Mouse (Mus musculus): ENCODE results near the gene Spon1. TPM values are rescaled to one million over a fixed set of nuclear protein-coding genes. Genes with fewer than 3 reads are reported as not detected.

Gene Spon1
- polyA plus RNA-seq, 1 experiment: not detected

DNA sequence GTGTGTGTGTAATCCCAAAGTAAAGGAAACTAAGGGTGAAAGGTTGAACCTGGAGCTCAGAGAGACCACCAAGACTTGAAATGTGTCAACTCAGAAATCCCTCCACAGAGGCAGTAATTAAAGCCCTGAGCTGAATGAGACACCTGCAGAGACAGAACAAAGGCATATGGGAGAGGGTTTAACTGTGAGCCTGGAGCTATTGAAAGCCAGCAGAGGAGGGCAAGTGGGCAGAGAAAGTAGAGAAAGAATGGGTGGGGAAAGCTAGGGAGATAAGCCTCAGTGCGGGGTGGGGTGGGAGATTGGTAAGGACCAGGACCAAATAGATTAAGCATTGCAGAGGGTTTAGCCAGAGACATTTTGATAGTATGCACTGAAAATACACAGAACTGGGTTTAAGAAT, 60.7 kb downstream of the Spon1 start:
- Histone ChIP-seq H3K27ac (ENCODE audit: insufficient read depth, low read depth, low read length) (no peak overlapping the region), H3K4me3 (ENCODE audit: insufficient read depth, low read length) (no peak overlapping the region), H3K4me1 (ENCODE audit: control insufficient read depth, insufficient read depth, low read length) (no peaks in the 10 kb centered on the region)
- TF ChIP-seq CTCF (IDR thresholded peaks at IDR 0.05; ENCODE audit: low read depth, low read length) (no peak), POLR2A (IDR thresholded peaks at IDR 0.05; ENCODE audit: borderline replicate concordance, low read depth, low read length) (no peak)

DNA sequence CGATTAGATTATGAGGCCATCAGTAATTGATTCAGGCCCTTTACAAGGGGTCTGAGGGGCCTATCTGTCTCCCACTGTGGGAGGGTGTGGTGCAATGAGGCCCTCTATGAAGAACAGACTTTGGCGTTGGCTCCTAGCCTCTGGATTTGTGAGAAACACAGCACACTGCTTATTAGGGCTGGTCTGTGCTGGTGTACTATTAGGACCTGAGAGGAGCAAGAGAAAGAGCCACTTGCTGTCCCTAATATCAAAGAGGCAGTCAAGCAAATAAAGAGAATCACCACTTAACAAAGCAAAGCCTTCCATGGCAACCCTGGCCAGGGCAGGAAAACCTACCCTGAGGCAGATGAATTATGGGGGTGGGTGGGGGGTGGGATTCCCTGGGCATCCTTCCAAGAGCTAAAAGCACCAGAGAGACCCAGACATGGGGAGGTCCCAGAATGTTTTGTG, 62.3 kb downstream of the Spon1 start:
- TF ChIP-seq POLR2A (IDR thresholded peaks at IDR 0.05; ENCODE audit: borderline replicate concordance, low read depth, low read length): no peak
- TF ChIP-seq CTCF (IDR thresholded peaks at IDR 0.05; ENCODE audit: low read depth, low read length): no peak
- H3K4me1 ChIP-seq (ENCODE audit: control insufficient read depth, insufficient read depth, low read length): no peaks in the 10 kb centered on the region
- no peak overlapping the region for H3K4me3 ChIP-seq (ENCODE audit: insufficient read depth, low read length)
- H3K27ac ChIP-seq (ENCODE audit: insufficient read depth, low read depth, low read length): no peak overlapping the region

GRCm38 (mm10) chr7:113828576-113828975, 62.8 kb downstream of the Spon1 start:
- no peaks in the 10 kb centered on the region for H3K4me1 ChIP-seq (ENCODE audit: control insufficient read depth, insufficient read depth, low read length)
- no peak overlapping the region for H3K4me3 ChIP-seq (ENCODE audit: insufficient read depth, low read length)
- no peak overlapping the region for H3K27ac ChIP-seq (ENCODE audit: insufficient read depth, low read depth, low read length)
- no peak for TF ChIP-seq POLR2A (IDR thresholded peaks at IDR 0.05; ENCODE audit: borderline replicate concordance, low read depth, low read length)
- no peak for TF ChIP-seq CTCF (IDR thresholded peaks at IDR 0.05; ENCODE audit: low read depth, low read length)

DNA sequence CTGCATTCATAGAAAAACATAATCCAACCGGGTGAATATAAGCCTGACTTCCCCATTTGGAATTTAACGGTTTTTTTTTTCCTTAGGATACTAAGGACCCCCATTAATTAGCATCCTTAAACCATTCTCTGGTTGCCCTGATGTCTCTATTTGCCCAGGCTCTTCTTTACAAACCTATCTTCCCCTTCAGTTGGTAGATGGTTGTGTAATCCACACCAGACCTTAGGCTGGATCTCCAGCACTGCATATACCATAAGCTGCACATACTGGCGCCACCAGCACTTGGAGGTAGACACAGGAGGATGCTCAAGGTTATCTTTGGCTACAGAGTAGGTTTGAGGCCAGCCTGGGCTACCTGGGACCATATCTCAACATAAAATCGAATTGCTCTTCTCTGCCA, 71.4 kb downstream of the Spon1 start:
- no peak overlapping the region for H3K27ac ChIP-seq (ENCODE audit: insufficient read depth, low read depth, low read length)
- H3K4me3 ChIP-seq (ENCODE audit: insufficient read depth, low read length): no peak overlapping the region

GRCm38 (mm10) chr7:113839431-113839830, 73.6 kb downstream of the Spon1 start:
- Histone ChIP-seq H3K4me1 (ENCODE audit: control insufficient read depth, insufficient read depth, low read length) (no peaks in the 10 kb centered on the region), H3K27ac (ENCODE audit: insufficient read depth, low read depth, low read length) (no peak overlapping the region), H3K4me3 (ENCODE audit: insufficient read depth, low read length) (no peak overlapping the region)
- no peak for TF ChIP-seq CTCF (IDR thresholded peaks at IDR 0.05; ENCODE audit: low read depth, low read length)
- TF ChIP-seq POLR2A (IDR thresholded peaks at IDR 0.05; ENCODE audit: borderline replicate concordance, low read depth, low read length): no peak

More for the DNA sequence above, 71.4 kb downstream of the Spon1 start:
- no peak for TF ChIP-seq CTCF (IDR thresholded peaks at IDR 0.05; ENCODE audit: low read depth, low read length)
- TF ChIP-seq POLR2A (IDR thresholded peaks at IDR 0.05; ENCODE audit: borderline replicate concordance, low read depth, low read length): no peak
- no peaks in the 10 kb centered on the region for H3K4me1 ChIP-seq (ENCODE audit: control insufficient read depth, insufficient read depth, low read length)

DNA sequence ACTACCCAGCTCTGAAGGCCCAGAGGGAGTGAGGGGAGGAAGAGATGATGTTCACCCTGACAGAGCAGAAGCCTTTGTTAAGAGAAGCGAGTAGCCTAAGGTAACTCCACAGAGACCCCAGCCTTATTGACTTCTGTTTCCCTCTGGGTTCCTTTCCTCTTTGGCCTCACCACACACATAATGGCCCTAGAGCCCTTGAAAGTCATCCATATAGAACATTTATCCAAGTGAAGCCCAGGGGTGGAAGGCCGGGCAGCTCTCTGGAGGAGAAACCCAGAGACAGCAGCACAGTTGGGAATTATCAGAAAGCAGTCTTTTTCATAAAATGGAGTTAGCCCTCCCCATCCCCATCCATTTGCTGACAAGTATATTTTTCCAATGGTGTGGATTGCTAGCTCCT, 75.7 kb downstream of the Spon1 start:
- Histone ChIP-seq H3K27ac (ENCODE audit: insufficient read depth, low read depth, low read length) (no peak overlapping the region), H3K4me3 (ENCODE audit: insufficient read depth, low read length) (no peak overlapping the region), H3K4me1 (ENCODE audit: control insufficient read depth, insufficient read depth, low read length) (no peaks in the 10 kb centered on the region)
- TF ChIP-seq POLR2A (IDR thresholded peaks at IDR 0.05; ENCODE audit: borderline replicate concordance, low read depth, low read length): no peak
- no peak for TF ChIP-seq CTCF (IDR thresholded peaks at IDR 0.05; ENCODE audit: low read depth, low read length)

GRCm38 (mm10) chr7:113843150-113843549, 77.4 kb downstream of the Spon1 start:
- H3K4me1 ChIP-seq (ENCODE audit: control insufficient read depth, insufficient read depth, low read length): no peaks in the 10 kb centered on the region
- no peak overlapping the region for H3K4me3 ChIP-seq (ENCODE audit: insufficient read depth, low read length)
- TF ChIP-seq CTCF (IDR thresholded peaks at IDR 0.05; ENCODE audit: low read depth, low read length) (no peak), POLR2A (IDR thresholded peaks at IDR 0.05; ENCODE audit: borderline replicate concordance, low read depth, low read length) (no peak)
- no peak overlapping the region for H3K27ac ChIP-seq (ENCODE audit: insufficient read depth, low read depth, low read length)

DNA sequence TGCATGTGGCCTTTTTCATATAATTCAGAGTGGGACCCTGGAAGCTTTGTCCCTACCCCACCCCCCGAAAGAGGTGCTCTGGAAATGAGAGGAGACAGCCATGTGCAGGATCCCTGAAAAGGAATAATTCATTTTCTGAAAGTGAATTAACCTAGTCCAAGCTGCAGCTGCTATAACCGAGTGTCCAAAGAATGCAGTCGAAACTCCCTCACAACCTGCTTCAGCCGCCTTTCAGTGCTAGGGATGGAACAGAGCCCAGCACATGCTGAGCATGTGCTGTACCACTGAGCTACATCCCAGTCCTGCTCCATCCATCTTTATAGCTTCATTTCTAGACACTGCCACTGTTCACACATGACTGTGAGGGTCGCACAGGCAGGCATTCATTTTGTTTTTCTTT, 79.4 kb downstream of the Spon1 start:
- Histone ChIP-seq H3K27ac (ENCODE audit: insufficient read depth, low read depth, low read length) (no peak overlapping the region), H3K4me3 (ENCODE audit: insufficient read depth, low read length) (no peak overlapping the region), H3K4me1 (ENCODE audit: control insufficient read depth, insufficient read depth, low read length) (no peaks in the 10 kb centered on the region)
- no peak for TF ChIP-seq CTCF (IDR thresholded peaks at IDR 0.05; ENCODE audit: low read depth, low read length)
- no peak for TF ChIP-seq POLR2A (IDR thresholded peaks at IDR 0.05; ENCODE audit: borderline replicate concordance, low read depth, low read length)

DNA sequence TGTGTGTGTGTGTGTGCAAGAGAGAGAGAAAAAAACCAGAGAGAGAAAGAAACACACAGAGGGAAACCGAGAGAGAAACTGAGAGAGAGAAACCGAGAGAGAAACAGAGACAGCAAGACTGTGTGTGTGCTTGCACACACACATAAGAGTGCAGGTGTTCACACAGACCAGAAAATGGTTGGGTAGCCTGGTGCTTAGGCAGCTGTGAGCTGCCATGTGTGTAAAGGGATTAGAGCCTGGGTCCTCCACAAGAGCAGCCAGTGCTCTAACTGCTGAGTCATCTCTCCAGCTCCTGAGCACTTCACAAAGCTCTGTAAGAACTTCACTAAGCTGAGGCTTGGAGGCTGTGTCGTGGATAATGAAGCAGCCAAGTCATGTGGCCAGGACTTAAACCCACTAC, 80.8 kb downstream of the Spon1 start:
- no peaks in the 10 kb centered on the region for H3K4me1 ChIP-seq (ENCODE audit: control insufficient read depth, insufficient read depth, low read length)
- no peak for TF ChIP-seq POLR2A (IDR thresholded peaks at IDR 0.05; ENCODE audit: borderline replicate concordance, low read depth, low read length)
- TF ChIP-seq CTCF (IDR thresholded peaks at IDR 0.05; ENCODE audit: low read depth, low read length): no peak

DNA sequence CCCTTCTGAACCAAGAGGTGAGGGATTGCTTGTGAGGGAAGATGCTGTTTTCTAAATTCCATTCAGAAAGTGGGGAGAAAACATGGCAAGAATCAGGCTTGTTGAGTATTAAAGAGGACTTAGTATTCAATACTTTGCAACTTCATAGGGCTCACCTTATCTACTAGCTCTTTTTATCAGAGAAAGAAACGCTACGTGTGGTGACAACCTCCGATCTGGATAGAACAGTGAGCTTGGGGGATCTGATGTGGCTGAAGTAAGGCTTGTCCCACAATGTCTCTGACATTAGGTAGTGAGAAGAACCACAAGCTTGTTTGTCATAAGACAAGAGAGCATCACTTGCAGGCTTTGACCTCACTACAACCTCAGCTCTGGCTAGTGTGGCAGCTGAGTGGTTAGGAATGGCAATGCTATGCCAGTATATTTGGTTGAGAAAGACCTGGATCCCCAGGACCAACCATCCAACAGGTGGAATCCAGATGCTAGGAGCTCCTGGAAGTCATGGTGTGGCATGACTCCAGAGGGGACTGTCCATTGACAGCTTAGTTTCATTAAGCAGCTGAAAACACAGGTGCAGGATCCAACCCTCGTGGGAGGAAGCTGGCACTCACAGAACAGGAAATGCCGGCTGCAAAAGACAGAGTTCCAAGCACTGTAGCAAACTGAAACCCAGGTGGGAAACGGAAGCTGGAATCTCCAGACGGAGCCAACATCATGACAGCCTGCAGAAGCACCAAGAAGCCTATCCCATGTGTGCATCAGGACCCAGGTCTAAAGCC, 81.4 kb downstream of the Spon1 start:
- no peaks in the 10 kb centered on the region for H3K4me1 ChIP-seq (ENCODE audit: control insufficient read depth, insufficient read depth, low read length)
- no peak for TF ChIP-seq POLR2A (IDR thresholded peaks at IDR 0.05; ENCODE audit: borderline replicate concordance, low read depth, low read length)
- TF ChIP-seq CTCF (IDR thresholded peaks at IDR 0.05; ENCODE audit: low read depth, low read length): no peak
- H3K4me3 ChIP-seq (ENCODE audit: insufficient read depth, low read length): no peak overlapping the region
- no peak overlapping the region for H3K27ac ChIP-seq (ENCODE audit: insufficient read depth, low read depth, low read length)

More for the DNA sequence above, 80.8 kb downstream of the Spon1 start:
- no peak overlapping the region for H3K27ac ChIP-seq (ENCODE audit: insufficient read depth, low read depth, low read length)
- no peak overlapping the region for H3K4me3 ChIP-seq (ENCODE audit: insufficient read depth, low read length)

Measured in bone marrow macrophage, adult 2 months (primary cell).